Mouse (Mus musculus) heart, embryonic 11.5 days (tissue): ENCODE measurements around the gene Cep85l. TPM values are rescaled to one million over a fixed set of nuclear protein-coding genes. Genes with fewer than 3 reads are reported as not detected.

Source experiments
- ATAC-seq: fragments of 200-750 bp; cut with Nextera tagmentation; replicated peaks from 2 replicates; pipeline ENCODE4 v1.8.0; 2017; ENCODE audit warnings: moderate library complexity; ENCODE audit not compliant: insufficient number of reproducible peaks, low FRiP score, low TSS enrichment
- H3K27ac ChIP-seq: fragments of 300-500 bp; sonication (generic); 2 replicates; pipeline ENCODE4 v1.5.1; 2014; ENCODE audit warnings: mild to moderate bottlenecking, low read depth, low read length
- H3K27me3 ChIP-seq: fragments of 300-500 bp; sonication (generic); 2 replicates; pipeline ENCODE4 v1.6.1; 2014; ENCODE audit warnings: mild to moderate bottlenecking, low read length, mixed read lengths; ENCODE audit not compliant: control insufficient read depth, insufficient read depth
- H3K36me3 ChIP-seq: fragments of 300-500 bp; sonication (generic); 2 replicates; pipeline ENCODE4 v1.6.1; 2014; ENCODE audit warnings: mild to moderate bottlenecking, low read length, moderate library complexity, mixed read lengths; ENCODE audit not compliant: control insufficient read depth, insufficient read depth
- H3K4me1 ChIP-seq: fragments of 300-500 bp; sonication (generic); 2 replicates; pipeline ENCODE4 v1.6.1; 2014; ENCODE audit warnings: low read length; ENCODE audit not compliant: control insufficient read depth, insufficient read depth
- H3K4me2 ChIP-seq: fragments of 300-500 bp; sonication (generic); 2 replicates; pipeline ENCODE4 v1.6.1; 2014; ENCODE audit warnings: mild to moderate bottlenecking, moderate library complexity
- H3K4me3 ChIP-seq: fragments of 300-500 bp; sonication (generic); 2 replicates; pipeline ENCODE4 v1.5.1; 2014; ENCODE audit warnings: low read depth, low read length
- H3K9ac ChIP-seq: fragments of 300-500 bp; sonication (generic); 2 replicates; pipeline ENCODE4 v1.6.1; 2014; ENCODE audit warnings: mild to moderate bottlenecking, low read depth, low read length, moderate library complexity
- H3K9me3 ChIP-seq: fragments of 300-500 bp; sonication (generic); replicated peaks from 2 replicates; pipeline ENCODE4 v1.6.1; 2016; ENCODE audit warnings: low read length; ENCODE audit not compliant: control insufficient read depth
- WGBS: fragments of 180-500 bp; shearing (Covaris S2); extraction: QIAGEN DNeasy Blood & Tissue Kit; methylation state at CpG from one replicate; pipeline ENCODE4 v1.1.7; 2014; ENCODE audit not compliant: insufficient replicate concordance; 5-methylcytosine and 5-hydroxymethylcytosine counted together
- polyA plus RNA-seq: library from polyadenylated mRNA; unstranded; fragments of >200 nt; fragmentation: Nextera tagmentation; extraction: Ambion mirVana; gene quantifications from 2 replicates; pipeline ENCODE4 v1.2.1, GENCODE M21; 2014

Cep85l gene
- polyA plus RNA-seq, 1 experiment from 2014 or later = 5.8 TPM

DNA sequence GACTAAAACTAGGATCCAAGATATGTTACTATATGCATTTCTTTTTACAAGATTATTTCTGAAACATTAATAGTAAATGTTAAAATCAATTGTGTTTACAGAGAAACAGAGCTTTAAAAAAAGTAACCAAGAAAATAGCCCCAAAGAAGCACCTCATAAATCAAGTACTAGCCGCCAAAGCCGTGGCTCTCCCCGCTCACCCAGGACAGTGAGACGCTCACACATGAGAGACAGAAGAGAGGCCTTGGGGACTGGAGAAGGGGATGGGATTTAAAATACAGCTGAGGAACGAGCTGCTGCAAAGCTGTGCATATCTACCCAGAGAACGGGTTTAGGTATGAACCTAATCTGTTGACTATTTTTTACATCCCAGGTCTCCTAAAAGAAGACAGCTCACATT lies 36.4 kb downstream of the Cep85l start:
- Histone ChIP-seq H3K4me3 (peak overlapping the region; percentile 14; the same call in 1 of the 2 replicates), H3K9ac (peak overlapping the region; percentile 60; the same call in 1 of the 2 replicates), H3K36me3 (no peaks in the 10 kb centered on the region), H3K27me3 (no peaks in the 10 kb centered on the region), H3K4me1 (no peaks in the 10 kb centered on the region), H3K4me2 (peak overlapping the region; percentile 52), H3K9me3 (no peaks in the 10 kb centered on the region), H3K27ac (peak overlapping the region; percentile 75)
- no peak for ATAC-seq
- WGBS = 47% methylated on average over 6 of the region's 6 CpGs

DNA sequence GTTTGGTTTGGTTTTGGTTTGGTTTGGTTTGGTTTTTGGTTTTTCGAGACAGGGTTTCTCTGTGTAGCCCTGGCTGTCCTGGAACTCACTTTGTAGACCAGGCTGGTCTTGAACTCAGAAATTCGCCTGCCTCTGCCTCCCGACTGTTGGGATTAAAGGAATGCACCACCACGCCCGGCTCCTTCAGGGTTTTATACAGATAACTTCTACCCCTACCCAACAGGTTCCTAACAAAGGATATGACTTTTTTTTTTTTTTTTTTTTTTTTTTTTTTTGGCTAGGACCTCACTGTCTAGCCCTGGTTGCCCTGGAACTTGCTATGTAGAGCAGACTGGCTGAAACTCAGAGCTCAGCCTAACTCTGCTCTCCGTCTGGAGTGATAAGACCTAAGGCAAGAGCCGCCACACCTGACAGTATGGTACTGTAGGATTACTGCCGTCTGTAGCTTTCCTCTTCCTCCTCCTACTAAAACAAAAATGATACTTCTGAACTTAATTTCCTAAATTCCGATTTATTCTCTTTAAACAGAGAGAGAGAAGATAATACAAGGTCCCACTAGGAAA lies 37.5 kb downstream of the Cep85l start:
- WGBS = 66% methylated on average over 9 of the region's 9 CpGs
- peak overlapping the region; percentile 65 for H3K9ac ChIP-seq
- no peaks in the 10 kb centered on the region for H3K4me1 ChIP-seq
- peak overlapping the region; percentile 57 for H3K4me2 ChIP-seq
- H3K9me3 ChIP-seq = no peaks in the 10 kb centered on the region
- H3K27me3 ChIP-seq = no peaks in the 10 kb centered on the region
- no peak for ATAC-seq
- H3K4me3 ChIP-seq = peak overlapping the region; percentile 35
- no peaks in the 10 kb centered on the region for H3K36me3 ChIP-seq
- peak overlapping the region; percentile 62 for H3K27ac ChIP-seq

DNA sequence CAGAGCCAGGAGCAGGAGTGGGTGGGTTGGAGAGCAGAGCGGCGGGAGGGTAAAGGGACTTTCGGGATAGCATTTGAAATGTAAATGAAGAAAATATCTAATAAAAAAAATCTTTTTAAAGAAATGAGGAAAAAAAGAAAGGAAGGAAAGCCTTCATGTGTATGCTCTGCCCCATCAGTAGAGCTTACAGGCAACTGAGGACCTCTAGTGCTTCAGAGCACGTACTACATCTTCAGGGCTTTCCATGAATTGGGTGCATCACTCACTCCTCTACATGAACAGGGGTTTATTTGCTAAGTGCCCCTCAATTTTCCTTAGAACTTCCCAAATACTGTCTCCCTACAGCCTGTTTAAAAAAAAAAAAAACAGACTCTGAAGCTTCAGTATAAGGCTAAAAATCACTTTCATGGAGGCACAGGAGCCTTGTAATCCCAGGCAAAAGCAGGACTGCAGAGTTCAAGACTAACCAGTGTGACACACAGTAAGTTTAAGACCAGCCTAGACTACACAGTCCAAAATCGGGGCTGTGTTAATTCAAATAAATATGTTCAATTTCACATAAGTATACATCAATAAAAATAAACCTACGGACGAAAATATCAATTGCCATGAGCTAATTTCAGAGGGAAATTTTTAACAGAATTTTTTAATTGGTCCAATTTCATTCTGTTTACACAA lies 38.3 kb downstream of the Cep85l start:
- Histone ChIP-seq H3K4me2 (peak overlapping the region; percentile 57), H3K27ac (peak overlapping the region; percentile 74), H3K9me3 (no peaks in the 10 kb centered on the region), H3K4me3 (peak overlapping the region; percentile 35), H3K36me3 (no peaks in the 10 kb centered on the region), H3K9ac (peak overlapping the region; percentile 65), H3K4me1 (peaks cover 2% of the 10 kb centered on the region; the same call in 1 of the 2 replicates), H3K27me3 (no peaks in the 10 kb centered on the region)
- 68% methylated on average over 7 of the region's 7 CpGs for WGBS
- ATAC-seq = peak; percentile 44; the same call in 1 of the 2 replicates

DNA sequence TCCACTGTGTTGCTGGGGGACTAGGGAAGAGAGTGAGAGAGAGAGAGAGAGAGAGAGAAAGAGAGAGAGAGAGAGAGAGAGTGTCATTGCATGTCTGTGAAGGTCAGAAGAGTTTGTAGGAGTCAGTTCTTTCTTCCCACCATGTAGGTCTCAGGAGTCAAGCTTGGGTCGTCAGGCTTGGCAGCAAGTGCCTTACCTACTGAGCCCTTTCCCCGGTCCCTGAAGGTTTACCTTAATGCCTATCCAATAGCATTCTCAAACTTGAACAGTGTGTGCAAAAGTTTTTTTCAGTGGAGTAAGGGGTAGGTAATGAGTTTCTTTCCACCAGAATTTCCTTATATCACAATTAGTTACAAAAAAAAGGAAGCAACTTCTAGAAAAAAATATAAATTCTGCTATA lies 40.7 kb downstream of the Cep85l start:
- H3K9ac ChIP-seq = peak overlapping the region; percentile 72
- no peak overlapping the region for H3K4me2 ChIP-seq
- peaks cover 8% of the 10 kb centered on the region; the same call in 1 of the 2 replicates for H3K4me1 ChIP-seq
- WGBS = 46% methylated on average over 2 of the region's 2 CpGs
- peak overlapping the region; percentile 82 for H3K27ac ChIP-seq
- H3K9me3 ChIP-seq = no peaks in the 10 kb centered on the region
- H3K4me3 ChIP-seq = peak overlapping the region; percentile 37
- H3K36me3 ChIP-seq = no peaks in the 10 kb centered on the region
- no peaks in the 10 kb centered on the region for H3K27me3 ChIP-seq
- no peak for ATAC-seq

DNA sequence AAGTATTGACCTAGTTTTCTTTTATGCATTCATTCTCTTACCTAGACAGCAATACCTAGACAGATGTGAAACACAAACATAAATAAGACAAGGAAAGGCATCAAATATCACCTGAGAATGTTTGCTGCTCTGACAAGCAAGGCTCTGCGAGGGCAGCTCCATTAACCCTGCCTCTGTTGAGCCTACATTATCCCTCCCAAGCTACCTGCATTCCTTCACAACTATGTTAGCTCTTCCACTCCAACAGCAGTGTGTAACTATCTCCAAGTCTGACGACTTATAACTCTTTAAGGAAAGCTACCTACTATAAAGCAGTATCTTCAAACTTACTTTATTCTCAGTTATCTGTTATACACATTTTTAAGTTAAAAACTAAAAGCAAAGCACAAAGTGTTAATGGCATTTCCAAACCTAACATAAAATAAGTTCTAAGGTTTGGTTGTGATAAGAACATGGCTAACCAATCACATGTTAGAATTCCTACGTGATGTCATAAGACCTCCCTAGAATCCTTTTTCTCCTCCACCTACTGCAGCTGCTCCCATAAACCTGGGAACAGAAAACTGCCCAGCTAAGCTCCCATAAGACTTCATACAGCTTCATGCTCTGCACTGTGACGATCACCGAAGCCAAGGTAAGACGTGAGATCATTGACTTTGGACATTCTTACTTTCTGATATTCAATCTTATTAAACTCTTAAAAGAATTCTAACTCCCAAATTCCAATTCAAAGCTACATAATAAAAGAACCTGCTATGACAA lies 42.4 kb downstream of the Cep85l start, which contains the start of gene Pln:
Pln (plus strand) TSS at position 506 of the 762 bp plus-strand sequence.
- peaks cover 17% of the 10 kb centered on the region; the same call in 1 of the 2 replicates for H3K4me1 ChIP-seq
- no peaks in the 10 kb centered on the region for H3K36me3 ChIP-seq
- H3K9me3 ChIP-seq = no peaks in the 10 kb centered on the region
- 45% methylated on average over 6 of the region's 6 CpGs for WGBS
- peak within 1 kb of the TSS; percentile 54 for H3K4me2 ChIP-seq
- peak within 1 kb of the TSS; percentile 85 for H3K27ac ChIP-seq
- H3K27me3 ChIP-seq = no peaks in the 10 kb centered on the region
- H3K9ac ChIP-seq = peak within 1 kb of the TSS; percentile 74
- H3K4me3 ChIP-seq = peak within 1 kb of the TSS; percentile 48
- ATAC-seq = peak; percentile 65; the same call in 1 of the 2 replicates

DNA sequence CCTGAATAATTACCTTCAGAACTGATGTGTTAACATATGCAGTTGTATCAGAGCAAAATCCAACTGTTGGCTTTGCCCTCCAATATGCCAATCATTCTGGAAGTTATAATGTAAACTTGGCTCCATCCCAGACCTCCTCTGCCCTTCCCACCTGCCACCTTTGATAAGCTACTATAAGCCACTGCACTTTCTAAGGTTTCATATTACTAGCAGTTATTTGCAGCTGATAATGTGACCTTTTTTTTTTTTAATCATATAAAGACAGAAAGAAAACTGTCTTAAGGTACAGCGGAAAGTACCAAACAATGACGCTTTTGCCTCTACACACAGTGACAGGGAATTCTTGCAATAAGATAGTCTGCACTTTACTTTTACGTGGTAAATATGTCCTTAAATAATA lies 43.8 kb downstream of the Cep85l start:
- WGBS = 76% methylated on average over 3 of the region's 3 CpGs
- H3K4me1 ChIP-seq = peaks cover 21% of the 10 kb centered on the region
- H3K4me3 ChIP-seq = 0 out of 2 replicates have a peak overlapping the region, but pooled peaks have one; percentile 18
- peak overlapping the region; percentile 85; the same call in 1 of the 2 replicates for H3K27ac ChIP-seq
- H3K36me3 ChIP-seq = no peaks in the 10 kb centered on the region
- no peak overlapping the region for H3K9ac ChIP-seq
- no peaks in the 10 kb centered on the region for H3K9me3 ChIP-seq
- peak overlapping the region; percentile 54 for H3K4me2 ChIP-seq
- ATAC-seq = no peak
- H3K27me3 ChIP-seq = no peaks in the 10 kb centered on the region

DNA sequence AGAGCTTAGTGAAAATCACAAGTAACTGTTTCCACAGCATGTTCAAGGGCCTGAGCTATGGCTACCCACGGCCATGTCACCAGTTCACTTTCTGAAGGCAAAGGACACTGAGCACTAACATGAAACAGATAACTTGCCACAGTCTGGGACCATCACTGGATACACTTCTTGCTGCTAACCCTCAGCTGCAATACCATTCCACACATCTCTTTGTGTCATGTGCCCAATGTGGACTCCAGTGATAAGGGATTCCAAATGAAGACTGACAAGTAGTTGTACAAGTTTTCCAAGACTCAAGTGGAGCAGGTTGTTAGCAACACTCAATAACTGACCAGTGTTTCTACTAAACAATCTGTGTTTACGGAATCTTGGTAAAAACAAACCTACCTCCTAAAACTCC lies 44.5 kb downstream of the Cep85l start:
- Histone ChIP-seq H3K4me1 (peaks cover 22% of the 10 kb centered on the region), H3K27me3 (no peaks in the 10 kb centered on the region), H3K27ac (peak overlapping the region; percentile 91), H3K4me3 (no peak overlapping the region), H3K9ac (no peak overlapping the region), H3K9me3 (no peaks in the 10 kb centered on the region), H3K36me3 (no peaks in the 10 kb centered on the region), H3K4me2 (peak overlapping the region; percentile 27)
- ATAC-seq = no peak; the same call in 1 of the 2 replicates
- 40% methylated on average over 2 of the region's 2 CpGs for WGBS

DNA sequence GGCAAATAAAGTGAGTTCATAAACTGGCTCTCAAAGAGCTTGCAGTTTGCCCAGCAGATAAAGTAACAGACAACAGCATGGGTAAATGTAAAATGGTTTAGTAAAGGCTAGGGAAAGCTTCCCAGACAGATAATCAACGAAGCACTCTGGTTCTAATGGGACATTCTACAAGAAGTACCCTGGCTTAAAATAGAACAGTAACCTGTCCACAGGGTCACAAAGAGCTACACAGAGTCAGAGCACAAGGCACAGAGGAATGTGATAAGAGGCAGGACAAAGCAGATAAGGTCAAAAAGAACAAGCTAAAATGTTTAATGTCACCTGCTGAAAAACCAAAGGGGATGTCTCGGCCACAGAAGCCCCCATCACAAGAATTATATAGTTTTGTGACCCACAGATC lies 47.0 kb downstream of the Cep85l start:
- peak overlapping the region; percentile 36 for H3K4me2 ChIP-seq
- H3K4me3 ChIP-seq = no peak overlapping the region
- no peak overlapping the region for H3K9ac ChIP-seq
- H3K4me1 ChIP-seq = peaks cover 31% of the 10 kb centered on the region
- H3K27me3 ChIP-seq = no peaks in the 10 kb centered on the region
- ATAC-seq = no peak
- H3K36me3 ChIP-seq = no peaks in the 10 kb centered on the region
- H3K9me3 ChIP-seq = no peaks in the 10 kb centered on the region
- H3K27ac ChIP-seq = peak overlapping the region; percentile 60
- 31% methylated on average over 2 of the region's 2 CpGs for WGBS
